Mouse (Mus musculus): ENCODE data around the gene Gadd45gip1. TPM values are rescaled to one million over a fixed set of nuclear protein-coding genes. Genes with fewer than 3 reads are reported as not detected.
A peak's percentile ranks its signal among the peaks of the same experiment; 100 is the strongest.

Gadd45gip1 gene
- total RNA-seq, 2 experiments from 2014 or later: 4.4 to 7.4 TPM

DNA sequence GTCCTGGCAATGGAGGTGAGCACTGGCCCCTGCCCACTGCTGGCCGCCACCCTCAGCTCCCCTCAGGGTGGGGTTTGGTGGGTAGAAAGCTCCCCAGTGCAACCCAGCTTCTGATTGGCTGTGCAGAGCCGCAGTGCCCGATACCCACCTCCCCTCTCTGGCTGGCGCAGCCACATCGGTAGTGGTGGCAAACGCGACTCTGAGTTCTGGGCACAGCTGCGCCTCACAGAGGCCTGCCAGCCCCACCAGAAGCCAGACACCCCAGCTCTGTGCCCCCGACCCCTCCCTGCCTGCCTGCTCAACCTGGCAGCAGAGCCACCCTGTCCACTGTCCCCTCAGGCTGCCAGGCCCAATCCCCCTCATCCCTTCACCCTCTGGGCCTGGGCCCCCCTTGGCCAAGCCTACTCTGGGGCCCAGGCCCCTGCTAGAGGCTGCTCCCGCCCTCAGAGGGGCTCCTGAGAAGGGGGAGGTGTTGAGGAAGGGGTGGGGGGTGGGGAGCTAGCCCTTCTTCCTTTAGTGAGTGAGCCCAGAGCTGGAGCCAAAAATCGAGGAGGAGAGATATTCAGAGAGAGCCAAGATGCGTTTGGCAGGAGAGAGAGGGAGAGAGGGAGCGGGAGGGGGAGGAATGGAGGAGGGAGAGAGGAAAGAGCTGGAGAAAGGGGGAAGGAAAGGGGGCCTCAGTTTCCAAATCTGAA is 37.4 kb upstream of the Gadd45gip1 start:
- no peak for ATAC-seq (replicated peaks; ENCODE audit: low FRiP score, poor library complexity, severe bottlenecking)

DNA sequence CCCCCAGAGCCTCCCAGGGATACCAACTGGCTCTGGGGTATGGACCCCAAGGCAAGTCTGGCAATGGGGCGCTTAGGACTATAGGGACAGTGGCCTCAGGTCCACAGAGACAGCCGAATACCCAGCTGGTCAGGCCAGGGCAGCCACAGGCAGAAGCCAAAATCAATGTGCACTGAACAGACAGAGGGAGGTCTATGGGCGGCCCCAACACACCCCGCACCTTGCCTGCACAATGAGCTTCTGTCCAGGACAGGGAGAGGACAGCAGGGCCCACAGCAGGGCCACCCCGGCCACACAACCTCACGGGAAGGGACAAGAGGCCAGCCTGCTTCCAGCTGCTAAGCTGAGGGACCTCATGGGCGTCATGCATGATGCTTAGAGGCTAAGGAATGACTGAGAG is 36.8 kb upstream of the Gadd45gip1 start:
- ATAC-seq (replicated peaks; ENCODE audit: low FRiP score, poor library complexity, severe bottlenecking): no peak

GRCm38 (mm10) chr8:84797256-84797797 is 34.0 kb upstream of the Gadd45gip1 start:
- ATAC-seq (replicated peaks; ENCODE audit: low FRiP score, poor library complexity, severe bottlenecking): no peak

GRCm38 (mm10) chr8:84797971-84798370 is 33.4 kb upstream of the Gadd45gip1 start:
- ATAC-seq (replicated peaks; ENCODE audit: low FRiP score, poor library complexity, severe bottlenecking): no peak

DNA sequence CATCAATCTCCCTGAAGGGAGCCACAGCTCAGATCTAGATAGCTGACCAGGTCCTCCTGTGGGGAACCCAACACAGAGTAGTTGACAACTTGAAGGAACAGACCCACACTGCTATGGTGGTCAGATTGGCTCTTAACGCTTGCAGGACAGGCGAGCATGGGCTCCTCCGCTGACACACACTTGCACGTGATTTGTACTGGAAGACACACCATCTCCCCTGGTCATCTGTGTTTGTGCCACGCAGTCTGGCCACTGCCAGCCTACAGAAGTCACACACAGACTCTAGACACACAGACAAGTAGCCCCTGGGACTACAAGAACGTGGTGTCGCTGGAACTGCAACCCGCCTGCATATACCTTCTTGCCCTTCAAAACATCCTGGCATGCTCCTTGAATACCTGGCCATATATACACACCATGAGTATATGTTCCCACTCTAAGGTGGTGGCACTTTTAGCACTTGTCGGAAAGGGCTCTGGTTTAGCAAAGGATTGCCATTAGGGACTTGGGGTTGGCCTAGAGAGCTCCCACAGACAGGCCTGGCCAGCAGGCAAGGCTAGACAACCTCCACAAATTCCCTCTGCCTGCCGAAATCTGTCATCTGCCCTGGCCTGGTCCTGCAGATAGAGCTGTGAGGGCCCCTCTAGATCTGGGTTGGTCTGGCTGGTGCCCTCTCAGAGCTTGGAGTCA is 32.7 kb upstream of the Gadd45gip1 start:
- ATAC-seq (replicated peaks; ENCODE audit: low FRiP score, poor library complexity, severe bottlenecking): no peak

GRCm38 (mm10) chr8:84799136-84799931 is 32.0 kb upstream of the Gadd45gip1 start:
- peak; percentile 68 for ATAC-seq (replicated peaks; ENCODE audit: low FRiP score, poor library complexity, severe bottlenecking)

- ATAC-seq (replicated peaks; ENCODE audit: low FRiP score, poor library complexity, severe bottlenecking): peak; percentile 21
Observed at GRCm38 (mm10) chr8:84799999-84800831, 31.1 kb upstream of the Gadd45gip1 start, which contains the start of gene Nfix. TSS of gene Nfix (minus strand) at chr8:84800344.

- ATAC-seq (replicated peaks; ENCODE audit: low FRiP score, poor library complexity, severe bottlenecking): no peak
Observed at GRCm38 (mm10) chr8:84806031-84806430, 25.3 kb upstream of the Gadd45gip1 start.

- ATAC-seq (replicated peaks; ENCODE audit: low FRiP score, poor library complexity, severe bottlenecking): no peak
Observed at GRCm38 (mm10) chr8:84809109-84809940, 22.0 kb upstream of the Gadd45gip1 start.

- ATAC-seq (replicated peaks; ENCODE audit: low FRiP score, poor library complexity, severe bottlenecking): no peak
Observed at GRCm38 (mm10) chr8:84809941-84810280, 21.4 kb upstream of the Gadd45gip1 start.

GRCm38 (mm10) chr8:84810896-84811295 is 20.4 kb upstream of the Gadd45gip1 start:
- ATAC-seq (replicated peaks; ENCODE audit: low FRiP score, poor library complexity, severe bottlenecking): peak; percentile 62

- ATAC-seq (replicated peaks; ENCODE audit: low FRiP score, poor library complexity, severe bottlenecking): no peak
Observed at GRCm38 (mm10) chr8:84811303-84811702, 20.0 kb upstream of the Gadd45gip1 start.

DNA sequence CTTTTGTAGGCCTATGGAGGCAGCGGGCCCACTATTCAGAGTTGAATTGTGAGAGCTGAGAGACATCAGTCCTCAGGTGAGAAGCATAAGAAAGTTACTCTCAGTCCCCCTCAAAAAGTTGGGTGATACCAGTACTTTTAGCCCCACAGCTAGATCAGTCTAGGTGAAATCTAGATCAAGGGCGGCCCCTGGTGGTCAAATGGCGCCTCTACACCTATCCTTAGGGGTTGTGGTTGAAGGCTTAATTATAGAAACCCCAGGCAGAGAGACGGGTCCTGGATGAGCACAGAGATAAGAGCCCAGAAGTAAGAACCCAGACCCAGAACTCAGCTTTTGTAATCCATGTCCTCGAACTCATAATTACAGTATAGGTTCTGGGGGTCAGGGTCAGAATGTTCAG is 18.3 kb upstream of the Gadd45gip1 start:
- ATAC-seq (replicated peaks; ENCODE audit: low FRiP score, poor library complexity, severe bottlenecking): peak; percentile 67

- ATAC-seq (replicated peaks; ENCODE audit: low FRiP score, poor library complexity, severe bottlenecking): no peak
Observed at GRCm38 (mm10) chr8:84813830-84814229, 17.5 kb upstream of the Gadd45gip1 start.

DNA sequence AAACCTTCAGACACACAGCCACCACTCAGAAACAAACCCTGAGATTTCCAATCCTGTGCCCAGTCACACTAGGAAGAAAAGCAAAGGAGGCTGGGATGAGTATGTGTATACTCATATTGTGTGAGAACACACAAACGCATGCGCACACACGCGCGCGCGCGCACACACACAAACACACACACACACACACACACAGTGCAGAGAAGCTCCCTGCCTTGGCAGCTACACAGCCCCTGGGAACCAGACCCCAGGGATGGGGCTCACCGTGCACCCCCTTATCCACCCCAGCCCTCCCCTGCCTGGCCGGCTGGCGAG is 17.1 kb upstream of the Gadd45gip1 start:
- ATAC-seq (replicated peaks; ENCODE audit: low FRiP score, poor library complexity, severe bottlenecking): no peak

- peak; percentile 7 for ATAC-seq (replicated peaks; ENCODE audit: low FRiP score, poor library complexity, severe bottlenecking)
Observed at GRCm38 (mm10) chr8:84814555-84815441, 16.5 kb upstream of the Gadd45gip1 start.

GRCm38 (mm10) chr8:84815547-84815946 is 15.8 kb upstream of the Gadd45gip1 start:
- peak; percentile 87 for ATAC-seq (replicated peaks; ENCODE audit: low FRiP score, poor library complexity, severe bottlenecking)

DNA sequence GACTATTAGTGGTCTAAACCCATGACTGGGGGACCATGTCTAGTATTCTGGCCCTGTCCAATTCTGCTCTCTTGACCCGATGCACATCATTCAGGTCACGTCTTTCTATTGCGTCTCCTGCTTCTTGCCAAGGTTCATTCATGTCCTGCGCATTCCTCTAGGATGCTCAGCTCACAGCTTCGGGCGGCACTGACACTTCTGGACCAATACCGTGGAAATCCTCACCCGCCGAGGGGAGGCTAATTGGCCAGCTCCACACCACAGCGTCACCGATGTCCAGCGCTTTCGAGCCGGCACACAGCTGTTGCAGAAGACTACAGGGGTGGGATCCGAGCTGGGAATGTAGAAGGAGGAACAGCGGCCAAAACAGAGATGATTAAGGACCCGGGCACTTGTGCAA is 15.2 kb upstream of the Gadd45gip1 start:
- no peak for ATAC-seq (replicated peaks; ENCODE audit: low FRiP score, poor library complexity, severe bottlenecking)

Measured in erythroblast, adult 5-6 weeks (primary cell).